ENCODE assay signal across 33 mouse cellular contexts in genomic region chr9:80460420-80460819, GRCm38 (mm10). TPM values are rescaled to one million over a fixed set of nuclear protein-coding genes. Genes with fewer than 3 reads are reported as not detected.
"Had no signal": no experiment of that assay in that cellular context is flagged by ENCODE, and none has a peak within 500 bp of the region (broad histone marks: within the 10 kb centered on the region; RNA-seq: fewer than 3 reads in every experiment).

No protein-coding gene starts in this region.

- H3K9ac ChIP-seq: heart, embryonic 13.5 days; heart, embryonic 15.5 days; hindbrain, embryonic 12.5 days; hindbrain, embryonic 14.5 days; intestine, embryonic 15.5 days; limb, embryonic 12.5 days had no signal

- H3K27me3 ChIP-seq: heart, embryonic 13.5 days; heart, embryonic 15.5 days; hindbrain, embryonic 12.5 days; intestine, embryonic 15.5 days; limb, embryonic 12.5 days had no signal

- H3K9me3 ChIP-seq: heart, embryonic 13.5 days; heart, embryonic 15.5 days; hindbrain, embryonic 10.5 days; hindbrain, embryonic 12.5 days; intestine, embryonic 15.5 days; limb, embryonic 10.5 days; limb, embryonic 12.5 days had no signal

- H3K4me2 ChIP-seq: heart, embryonic 11.5 days; heart, embryonic 13.5 days; heart, embryonic 15.5 days; hindbrain, embryonic 12.5 days; hindbrain, embryonic 14.5 days; intestine, embryonic 15.5 days; limb, embryonic 12.5 days; liver, embryonic 11.5 days had no signal

- H3K4me1 ChIP-seq: heart, embryonic 15.5 days; hindbrain, embryonic 10.5 days; hindbrain, embryonic 12.5 days; intestine, embryonic 15.5 days; limb, embryonic 10.5 days; limb, embryonic 12.5 days had no signal

- H3K27ac ChIP-seq: gastrocnemius, adult 2 months; heart, embryonic 13.5 days; heart, embryonic 15.5 days; hindbrain, embryonic 10.5 days; hindbrain, embryonic 12.5 days; hindbrain, embryonic 14.5 days; intestine, embryonic 15.5 days; layer of hippocampus, adult 2 months; left cerebral cortex, adult 2 months; limb, embryonic 10.5 days; limb, embryonic 12.5 days had no signal

- DNase-seq: gastrocnemius, adult 2 months; gastrocnemius, postnatal 10 days; gastrocnemius, postnatal 25 days; heart, adult 18-20 months; heart, postnatal 14 days; heart, postnatal 36 days; kidney, adult 18-20 months; kidney, adult 8-10 months; kidney, postnatal 10 days; kidney, postnatal 25 days; kidney, postnatal 4 days; liver had no signal

- H3K36me3 ChIP-seq: heart, embryonic 13.5 days; heart, embryonic 15.5 days; hindbrain, embryonic 10.5 days; hindbrain, embryonic 12.5 days; intestine, embryonic 15.5 days; limb, embryonic 10.5 days; limb, embryonic 12.5 days had no signal

- H3K4me3 ChIP-seq: gastrocnemius, adult 2 months; heart, embryonic 13.5 days; heart, embryonic 15.5 days; hindbrain, embryonic 10.5 days; hindbrain, embryonic 12.5 days; intestine, embryonic 15.5 days; layer of hippocampus, adult 2 months; left cerebral cortex, adult 2 months; limb, embryonic 10.5 days; limb, embryonic 12.5 days had no signal

RNA-seq across cellular contexts. Expression of gene Impg1, which starts 4.9 kb away (rescaled TPM):
- total RNA-seq: gastrocnemius, adult 2 months; granulocyte monocyte progenitor cell, adult 5-6 weeks; heart, adult 18-20 months; heart, adult 8-10 months; heart, postnatal 14 days; heart, postnatal 36 days; layer of hippocampus, adult 2 months; layer of hippocampus, postnatal 10 days; layer of hippocampus, postnatal 25 days; left cerebral cortex, postnatal 14 days had no signal
- polyA plus RNA-seq: heart, postnatal 0 days; hindbrain, embryonic 10.5 days; hindbrain, embryonic 12.5 days; hindbrain, embryonic 14.5 days; hindbrain, embryonic 16.5 days; intestine, embryonic 15.5 days; kidney, embryonic 14.5 days; kidney, embryonic 16.5 days; limb, embryonic 10.5 days; limb, embryonic 12.5 days; liver, embryonic 11.5 days had no signal
